Comparison of ENCODE assay signal across 13 mouse cellular contexts in genomic region chr6:53950876-53951275, GRCm38 (mm10). TPM values are rescaled to one million over a fixed set of nuclear protein-coding genes. Genes with fewer than 3 reads are reported as not detected.
DNase-seq lines count a peak whose midpoint lies in the region; ATAC-seq and TF ChIP-seq lines count a peak whose summit lies in the region.
"Had no signal": no experiment of that assay in that cellular context is flagged by ENCODE, and none has a peak within 500 bp of the region (broad histone marks: within the 10 kb centered on the region; RNA-seq: fewer than 3 reads in every experiment).

No protein-coding gene starts in this region.

- no peak for TF ChIP-seq CTCF in hindbrain, postnatal 0 days (IDR thresholded peaks at IDR 0.05; ENCODE audit: low read depth)

- ATAC-seq in hindbrain, postnatal 0 days = no peak
- ATAC-seq in hindbrain, embryonic 14.5 days (ENCODE audit: low FRiP score) = no peak
- no peak for ATAC-seq in heart, embryonic 13.5 days (ENCODE audit: extremely low read depth, insufficient number of reproducible peaks, low FRiP score, low TSS enrichment)

- 61% methylated on average over 9 of the region's 9 CpGs for WGBS in hindbrain, postnatal 0 days
- 66% methylated on average over 9 of the region's 9 CpGs for WGBS in hindbrain, embryonic 14.5 days
- WGBS in heart, embryonic 13.5 days = 59% methylated on average over 9 of the region's 9 CpGs

- no peak overlapping the region for H3K4me3 ChIP-seq in hindbrain, postnatal 0 days (ENCODE audit: low read length)
- no peak overlapping the region for H3K4me3 ChIP-seq in hindbrain, embryonic 14.5 days (replicated peaks; ENCODE audit: low read length)
- no peak overlapping the region for H3K4me3 ChIP-seq in heart, embryonic 13.5 days
- H3K4me3 ChIP-seq: myocyte had no signal

- no peaks in the 10 kb centered on the region for H3K27me3 ChIP-seq in hindbrain, postnatal 0 days (ENCODE audit: insufficient read depth, low read length)
- H3K27me3 ChIP-seq in hindbrain, embryonic 14.5 days (ENCODE audit: control insufficient read depth, insufficient read depth, low read length) = no peaks in the 10 kb centered on the region
- no peaks in the 10 kb centered on the region for H3K27me3 ChIP-seq in heart, embryonic 13.5 days (replicated peaks)

- H3K4me1 ChIP-seq in hindbrain, postnatal 0 days (ENCODE audit: insufficient read depth, low read length) = 0 out of 2 replicates have a peak, but pooled peaks cover 4% of the 10 kb centered on the region
- H3K4me1 ChIP-seq in hindbrain, embryonic 14.5 days (replicated peaks; ENCODE audit: control insufficient read depth, insufficient read depth, low read length) = peaks cover 10% of the 10 kb centered on the region; the same call in 1 of the 2 replicates
- peaks cover 41% of the 10 kb centered on the region for H3K4me1 ChIP-seq in heart, embryonic 13.5 days

- no peak for DNase-seq in hindbrain, postnatal 0 days (ENCODE audit: low spot score)
- DNase-seq in hindbrain, embryonic 14.5 days (ENCODE audit: low spot score) = no peak
- DNase-seq in kidney, postnatal 10 days = peak; percentile 80
- DNase-seq in lung, postnatal 4 days = peak; percentile 67 to 83
- DNase-seq in spleen, adult 12 weeks (ENCODE audit: low spot score) = no peak
- DNase-seq in cerebellum, adult 11-12 months = no peak
- DNase-seq in spleen, postnatal 14 days (ENCODE audit: low spot score in 2 of 2) = no peak
- DNase-seq: liver had no signal

- H3K9ac ChIP-seq in hindbrain, postnatal 0 days (replicated peaks; ENCODE audit: low read length) = no peak overlapping the region
- H3K9ac ChIP-seq in hindbrain, embryonic 14.5 days = no peak overlapping the region
- no peak overlapping the region for H3K9ac ChIP-seq in heart, embryonic 13.5 days

- H3K4me2 ChIP-seq in hindbrain, postnatal 0 days (ENCODE audit: low read depth, low read length) = no peak overlapping the region
- H3K4me2 ChIP-seq in hindbrain, embryonic 14.5 days (replicated peaks) = no peak overlapping the region
- H3K4me2 ChIP-seq in heart, embryonic 13.5 days = no peak overlapping the region

- no peaks in the 10 kb centered on the region for H3K9me3 ChIP-seq in hindbrain, postnatal 0 days (ENCODE audit: low read length)
- H3K9me3 ChIP-seq in hindbrain, embryonic 14.5 days (ENCODE audit: control insufficient read depth, low read length) = no peaks in the 10 kb centered on the region
- no peaks in the 10 kb centered on the region for H3K9me3 ChIP-seq in heart, embryonic 13.5 days

- no peaks in the 10 kb centered on the region for H3K36me3 ChIP-seq in hindbrain, postnatal 0 days (ENCODE audit: insufficient read depth, low read length)
- H3K36me3 ChIP-seq in hindbrain, embryonic 14.5 days (replicated peaks; ENCODE audit: control insufficient read depth, insufficient read depth) = no peaks in the 10 kb centered on the region
- H3K36me3 ChIP-seq in heart, embryonic 13.5 days = no peaks in the 10 kb centered on the region

- peak overlapping the region; percentile 21; the same call in 1 of the 2 replicates for H3K27ac ChIP-seq in hindbrain, postnatal 0 days
- no peak overlapping the region for H3K27ac ChIP-seq in hindbrain, embryonic 14.5 days
- 0 out of 2 replicates have a peak overlapping the region, but pooled peaks have one; percentile 9 for H3K27ac ChIP-seq in heart, embryonic 13.5 days (replicated peaks)

RNA-seq across cellular contexts. Expression of gene Cpvl, which starts 27.6 kb away (rescaled TPM):
- not detected in 2 replicates for total RNA-seq in hindbrain, postnatal 0 days (2014; rRNA removed)
- polyA plus RNA-seq in hindbrain, postnatal 0 days (2015; fragmentation: Nextera tagmentation; extraction: Ambion mirVana) = 0.15 and 0.19 TPM in 2 replicates
- polyA plus RNA-seq in hindbrain, embryonic 14.5 days (2014; fragmentation: Nextera tagmentation; extraction: Ambion mirVana) = not detected in 2 replicates
- polyA plus RNA-seq in heart, embryonic 13.5 days (2015; fragmentation: Nextera tagmentation; extraction: Ambion mirVana) = not detected in 2 replicates
- total RNA-seq: MEL had no signal
- polyA plus RNA-seq: cortical plate, adult 2 months; gonadal fat pad, adult 2 months; myocyte had no signal

Comparison
In these comparisons a context has a peak if more than half of its experiments do, and no peak if none do; other contexts are left out.
1. DNase-seq: peak in kidney, postnatal 10 days (single experiment) and lung, postnatal 4 days (2 of 2); none in hindbrain, postnatal 0 days (single experiment), hindbrain, embryonic 14.5 days (single experiment), spleen, adult 12 weeks (single experiment), cerebellum, adult 11-12 months (single experiment) and spleen, postnatal 14 days (0 of 2).